Mouse (Mus musculus): ENCODE data around the gene Pibf1. TPM values are rescaled to one million over a fixed set of nuclear protein-coding genes. Genes with fewer than 3 reads are reported as not detected.

The Pibf1 gene
- polyA plus RNA-seq, 2 experiments = 2.8 to 5.6 TPM

- Histone ChIP-seq H3K9me3 (ENCODE audit: control insufficient read depth, low read length) (no peaks in the 10 kb centered on the region), H3K4me3 (ENCODE audit: insufficient read depth in 1 of 2, low read depth in 2 of 2, low read length in 2 of 2) (no peak overlapping the region), H3K4me1 (replicated peaks; ENCODE audit: control insufficient read depth in 2 of 2, insufficient read depth in 2 of 2, low read length in 1 of 2) (0 out of 4 replicates have a peak, but pooled peaks cover 0 to 1% of the 10 kb centered on the region in 2 experiments), H3K36me3 (replicated peaks; ENCODE audit: control insufficient read depth, insufficient read depth, low read depth) (peaks cover 7% of the 10 kb centered on the region; the same call in 1 of the 2 replicates), H3K9ac (replicated peaks) (no peak overlapping the region), H3K27ac (no peak overlapping the region), H3K4me2 (ENCODE audit: low read depth) (no peak overlapping the region), H3K27me3 (ENCODE audit: control insufficient read depth, insufficient read depth, low read length) (no peaks in the 10 kb centered on the region)
- TF ChIP-seq EP300 (IDR thresholded peaks at IDR 0.05; ENCODE audit: low read depth) (no peak), CTCF (IDR thresholded peaks at IDR 0.05; ENCODE audit: low read depth) (no peak)
- no peak for DNase-seq (ENCODE audit: low read depth in 3 of 3, low spot score in 3 of 3)
- ATAC-seq (ENCODE audit: insufficient read depth) = no peak
- 67% methylated on average over 2 of the region's 2 CpGs for WGBS (ENCODE audit: insufficient replicate concordance)
Observed at GRCm38 (mm10) chr14:99107631-99108187, 8.5 kb downstream of the Pibf1 start.

- H3K27ac ChIP-seq = no peak overlapping the region
- no peaks in the 10 kb centered on the region for H3K27me3 ChIP-seq (ENCODE audit: control insufficient read depth, insufficient read depth, low read length)
- H3K4me3 ChIP-seq (ENCODE audit: insufficient read depth in 1 of 2, low read depth in 2 of 2, low read length in 2 of 2) = no peak overlapping the region
- H3K4me2 ChIP-seq (ENCODE audit: low read depth) = no peak overlapping the region
- H3K36me3 ChIP-seq (replicated peaks; ENCODE audit: control insufficient read depth, insufficient read depth, low read depth) = peaks cover 5% of the 10 kb centered on the region; the same call in 1 of the 2 replicates
- no peaks in the 10 kb centered on the region for H3K9me3 ChIP-seq (ENCODE audit: control insufficient read depth, low read length)
- H3K9ac ChIP-seq (replicated peaks) = no peak overlapping the region
- ATAC-seq (ENCODE audit: insufficient read depth) = 0 out of 2 replicates have a peak, but pooled peaks have one; percentile 47
- 0 out of 4 replicates have a peak, but pooled peaks cover 0 to 1% of the 10 kb centered on the region in 2 experiments for H3K4me1 ChIP-seq (replicated peaks; ENCODE audit: control insufficient read depth in 2 of 2, insufficient read depth in 2 of 2, low read length in 1 of 2)
- TF ChIP-seq CTCF (IDR thresholded peaks at IDR 0.05; ENCODE audit: low read depth) (no peak), EP300 (IDR thresholded peaks at IDR 0.05; ENCODE audit: low read depth) (no peak)
- WGBS (ENCODE audit: insufficient replicate concordance) = 53% methylated on average over 6 of the region's 6 CpGs
- no peak for DNase-seq (ENCODE audit: low read depth in 3 of 3, low spot score in 3 of 3)
Observed at GRCm38 (mm10) chr14:99108762-99109161, 9.5 kb downstream of the Pibf1 start.

- DNase-seq (ENCODE audit: low read depth in 3 of 3, low spot score in 3 of 3) = no peak
- H3K36me3 ChIP-seq (replicated peaks; ENCODE audit: control insufficient read depth, insufficient read depth, low read depth) = 0 out of 2 replicates have a peak, but pooled peaks cover 2% of the 10 kb centered on the region
- no peaks in the 10 kb centered on the region for H3K9me3 ChIP-seq (ENCODE audit: control insufficient read depth, low read length)
- H3K4me3 ChIP-seq (ENCODE audit: insufficient read depth in 1 of 2, low read depth in 2 of 2, low read length in 2 of 2) = no peak overlapping the region
- H3K27me3 ChIP-seq (ENCODE audit: control insufficient read depth, insufficient read depth, low read length) = no peaks in the 10 kb centered on the region
- WGBS (ENCODE audit: insufficient replicate concordance) = 62% methylated on average over 4 of the region's 4 CpGs
- H3K4me2 ChIP-seq (ENCODE audit: low read depth) = no peak overlapping the region
- H3K4me1 ChIP-seq (replicated peaks; ENCODE audit: control insufficient read depth in 2 of 2, insufficient read depth in 2 of 2, low read length in 1 of 2) = no peaks in the 10 kb centered on the region
- H3K27ac ChIP-seq = no peak overlapping the region
- TF ChIP-seq EP300 (IDR thresholded peaks at IDR 0.05; ENCODE audit: low read depth) = no peak
- no peak for TF ChIP-seq CTCF (IDR thresholded peaks at IDR 0.05; ENCODE audit: low read depth)
- ATAC-seq (ENCODE audit: insufficient read depth) = no peak
- H3K9ac ChIP-seq (replicated peaks) = no peak overlapping the region
Observed at GRCm38 (mm10) chr14:99117576-99117975, 18.4 kb downstream of the Pibf1 start.

GRCm38 (mm10) chr14:99121584-99122339 is 22.5 kb downstream of the Pibf1 start:
- Histone ChIP-seq H3K4me2 (ENCODE audit: low read depth) (no peak overlapping the region), H3K27ac (no peak overlapping the region), H3K4me1 (replicated peaks; ENCODE audit: control insufficient read depth in 2 of 2, insufficient read depth in 2 of 2, low read length in 1 of 2) (no peaks in the 10 kb centered on the region), H3K36me3 (replicated peaks; ENCODE audit: control insufficient read depth, insufficient read depth, low read depth) (no peaks in the 10 kb centered on the region), H3K9me3 (ENCODE audit: control insufficient read depth, low read length) (no peaks in the 10 kb centered on the region), H3K9ac (replicated peaks) (no peak overlapping the region), H3K27me3 (ENCODE audit: control insufficient read depth, insufficient read depth, low read length) (no peaks in the 10 kb centered on the region), H3K4me3 (ENCODE audit: insufficient read depth in 1 of 2, low read depth in 2 of 2, low read length in 2 of 2) (no peak overlapping the region)
- TF ChIP-seq EP300 (IDR thresholded peaks at IDR 0.05; ENCODE audit: low read depth) (no peak), CTCF (IDR thresholded peaks at IDR 0.05; ENCODE audit: low read depth) (no peak)
- no peak for ATAC-seq (ENCODE audit: insufficient read depth)
- DNase-seq (ENCODE audit: low read depth in 3 of 3, low spot score in 3 of 3) = no peak
- WGBS (ENCODE audit: insufficient replicate concordance) = 81% methylated on average over 11 of the region's 11 CpGs

- Histone ChIP-seq H3K9me3 (ENCODE audit: control insufficient read depth, low read length) (no peaks in the 10 kb centered on the region), H3K36me3 (replicated peaks; ENCODE audit: control insufficient read depth, insufficient read depth, low read depth) (no peaks in the 10 kb centered on the region), H3K27ac (no peak overlapping the region), H3K9ac (replicated peaks) (no peak overlapping the region), H3K27me3 (ENCODE audit: control insufficient read depth, insufficient read depth, low read length) (no peaks in the 10 kb centered on the region), H3K4me1 (replicated peaks; ENCODE audit: control insufficient read depth in 2 of 2, insufficient read depth in 2 of 2, low read length in 1 of 2) (no peaks in the 10 kb centered on the region), H3K4me3 (ENCODE audit: insufficient read depth in 1 of 2, low read depth in 2 of 2, low read length in 2 of 2) (no peak overlapping the region), H3K4me2 (ENCODE audit: low read depth) (no peak overlapping the region)
- 80% methylated on average over 4 of the region's 4 CpGs for whole genome bisulfite sequencing (ENCODE audit: insufficient replicate concordance)
- ATAC-seq (ENCODE audit: insufficient read depth) (no peak), DNase-seq (ENCODE audit: low read depth in 3 of 3, low spot score in 3 of 3) (no peak)
- TF ChIP-seq CTCF (IDR thresholded peaks at IDR 0.05; ENCODE audit: low read depth) = no peak
- TF ChIP-seq EP300 (IDR thresholded peaks at IDR 0.05; ENCODE audit: low read depth) = no peak
Observed at GRCm38 (mm10) chr14:99124076-99124475, 24.9 kb downstream of the Pibf1 start.
